Mouse (Mus musculus) bone marrow macrophage, adult 2 months (primary cell): Measurements from ENCODE around the gene Gpx4.

Experiments
- CTCF ChIP-seq: IDR thresholded peaks from 2 replicates; pipeline ENCODE4 v1.5.1; 2012; ENCODE audit warnings: low read depth, mild to moderate bottlenecking, low read length, moderate library complexity
- POLR2A ChIP-seq: IDR thresholded peaks from 2 replicates; pipeline ENCODE4 v1.6.1; 2012; ENCODE audit warnings: mild to moderate bottlenecking, low read depth, low read length, borderline replicate concordance

GRCm38 (mm10) chr10:80045766-80046165 lies 1.2 kb upstream of the Gpx4 start:
- TF ChIP-seq CTCF (no peak), POLR2A (no peak)
